Mouse (Mus musculus) splenic B cell, adult 2 months (primary cell): ENCODE data around the gene Rasd2.

Experiments used
- DNase-seq: peaks from one replicate; pipeline ENCODE4 v3.0.0-alpha.2; 2011; ENCODE audit warnings: low read depth, low spot score
- H3K27me3 ChIP-seq: 2 replicates; pipeline ENCODE4 v1.6.1; 2012; ENCODE audit warnings: mild to moderate bottlenecking, low read length, moderate library complexity, mixed read lengths; ENCODE audit not compliant: control insufficient read depth, poor library complexity, insufficient read depth, severe bottlenecking
- H3K36me3 ChIP-seq: 2 replicates; pipeline ENCODE4 v1.6.1; 2012; ENCODE audit warnings: mild to moderate bottlenecking, low read length, moderate library complexity, mixed read lengths; ENCODE audit not compliant: control insufficient read depth, poor library complexity, insufficient read depth, severe bottlenecking

Rasd2 gene

GRCm38 (mm10) chr8:75213686-75214085 is at the start of gene Rasd2:
Gene Rasd2 (plus strand): TSS chr8:75213944.
- no peaks in the 10 kb centered on the region for H3K36me3 ChIP-seq
- H3K27me3 ChIP-seq: no peaks in the 10 kb centered on the region
- no peak for DNase-seq

DNA sequence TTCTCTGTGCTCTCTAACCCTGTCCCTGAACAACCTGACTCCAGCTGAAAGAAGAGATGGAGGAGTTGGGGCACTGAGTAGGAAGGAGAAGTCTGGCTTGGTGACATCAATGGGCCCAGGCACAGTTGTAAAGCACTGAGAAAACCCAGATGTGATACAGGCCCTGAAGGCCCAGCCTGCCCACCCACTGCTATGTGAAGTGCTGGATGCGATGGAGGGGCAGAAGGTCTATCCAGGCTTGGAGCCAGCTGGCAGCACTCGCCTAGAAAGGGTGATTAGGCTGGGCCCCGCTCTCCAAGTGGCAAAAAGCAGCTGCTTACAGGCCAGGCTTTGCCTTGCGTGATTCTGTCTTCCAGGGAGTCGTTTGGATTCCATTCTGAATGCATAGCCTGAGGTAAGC is 44.4 kb upstream of the Rasd2 start:
- H3K27me3 ChIP-seq: no peaks in the 10 kb centered on the region
- H3K36me3 ChIP-seq: no peaks in the 10 kb centered on the region
- DNase-seq: no peak

DNA sequence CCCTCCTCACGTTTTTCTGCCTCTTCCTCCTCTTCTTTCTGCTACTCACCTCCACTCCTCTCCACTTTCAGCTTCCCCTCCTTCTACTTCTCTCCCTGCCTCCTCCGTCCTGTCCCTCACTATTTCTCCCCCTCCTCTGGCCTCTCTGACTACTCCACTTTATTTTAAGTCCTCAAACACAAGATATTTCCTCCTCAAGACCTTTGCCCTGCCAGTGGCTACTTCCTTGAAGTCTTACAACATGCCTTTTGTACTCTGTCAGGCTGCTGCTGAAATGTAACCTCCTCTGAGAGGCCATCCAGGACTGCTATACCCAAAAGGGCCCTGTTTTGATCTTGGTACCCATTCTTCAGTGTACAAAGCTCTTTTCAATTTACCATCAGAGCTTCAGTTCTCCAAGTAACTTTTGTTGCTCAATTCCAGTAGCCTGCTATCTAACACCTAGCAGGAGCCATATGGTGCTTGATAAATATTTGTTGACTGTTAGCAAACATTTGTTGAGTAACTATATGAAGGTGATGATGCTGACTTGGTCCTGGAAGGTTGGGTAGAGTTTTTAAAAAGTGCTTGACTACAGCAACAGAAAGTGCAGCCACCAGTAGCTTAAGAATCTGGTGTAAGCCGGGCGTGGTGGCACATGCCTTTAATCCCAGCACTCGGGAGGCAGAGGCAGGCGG is 41.6 kb upstream of the Rasd2 start:
- H3K36me3 ChIP-seq: no peaks in the 10 kb centered on the region
- no peak for DNase-seq

DNA sequence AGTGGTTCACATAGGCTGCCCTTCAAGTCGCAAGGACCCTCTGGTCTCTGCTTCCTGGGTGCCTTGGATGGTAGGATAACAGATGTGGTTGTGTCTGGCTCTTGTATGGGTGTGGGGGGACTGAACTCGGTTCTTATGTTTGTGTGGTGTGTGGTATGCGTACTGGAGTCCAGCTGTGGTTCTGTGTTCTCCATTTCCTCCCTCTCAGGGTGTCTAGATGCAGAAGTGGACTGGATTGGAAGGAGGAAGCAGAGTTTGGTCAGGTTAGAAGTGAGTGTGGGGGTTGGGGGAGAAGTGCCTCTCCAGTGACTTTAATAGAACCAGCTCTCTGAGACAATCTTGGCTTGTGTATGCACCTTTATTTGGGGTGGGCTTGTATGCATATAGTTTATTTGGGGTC is 20.7 kb upstream of the Rasd2 start:
- H3K27me3 ChIP-seq: no peaks in the 10 kb centered on the region
- no peak for DNase-seq
- H3K36me3 ChIP-seq: no peaks in the 10 kb centered on the region

More for the DNA sequence above, 41.6 kb upstream of the Rasd2 start:
- H3K27me3 ChIP-seq: no peaks in the 10 kb centered on the region

GRCm38 (mm10) chr8:75194473-75195071 is 19.2 kb upstream of the Rasd2 start:
- H3K36me3 ChIP-seq: no peaks in the 10 kb centered on the region

DNA sequence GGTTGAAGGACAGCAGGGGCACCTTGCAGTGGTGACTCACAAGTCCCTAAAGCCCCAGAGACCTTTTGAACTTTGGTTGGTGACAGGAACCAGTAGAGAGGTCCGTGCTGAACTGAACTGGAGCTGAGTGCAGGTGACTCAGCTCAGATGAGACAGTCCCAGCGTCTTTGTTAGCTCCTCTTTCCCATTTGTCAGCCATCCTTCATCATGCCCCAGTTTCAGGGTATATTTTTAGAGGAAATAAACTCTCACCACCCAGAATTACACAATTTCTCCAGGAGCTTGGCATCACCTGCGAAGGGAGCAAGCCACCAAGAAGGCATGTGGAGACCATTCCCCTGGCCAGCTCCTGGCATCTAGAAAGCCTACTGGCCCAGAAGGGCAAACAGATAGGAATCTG is 16.6 kb upstream of the Rasd2 start:
- no peaks in the 10 kb centered on the region for H3K36me3 ChIP-seq
- H3K27me3 ChIP-seq: no peaks in the 10 kb centered on the region
- DNase-seq: no peak

More at GRCm38 (mm10) chr8:75194473-75195071, 19.2 kb upstream of the Rasd2 start:
- DNase-seq: no peak
- no peaks in the 10 kb centered on the region for H3K27me3 ChIP-seq

DNA sequence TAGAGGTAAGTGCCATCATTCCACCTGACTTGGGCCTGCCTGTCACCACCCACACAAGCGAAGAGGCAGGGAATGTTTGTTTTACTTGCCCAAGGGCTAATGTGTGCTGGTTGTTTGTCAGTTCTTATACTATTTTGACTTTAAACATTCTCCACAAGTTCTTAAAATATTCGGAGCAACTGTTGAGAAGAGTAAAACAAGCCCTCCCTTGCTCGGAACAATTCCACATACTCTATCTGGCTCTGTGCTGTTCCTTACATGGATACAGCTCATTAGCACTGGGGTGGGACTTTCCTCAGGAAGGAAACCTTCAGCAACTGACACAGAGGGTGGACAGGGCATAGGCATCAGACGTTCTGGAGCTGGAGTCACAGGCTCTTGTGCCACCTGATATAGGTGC is 15.9 kb upstream of the Rasd2 start:
- no peaks in the 10 kb centered on the region for H3K27me3 ChIP-seq
- no peaks in the 10 kb centered on the region for H3K36me3 ChIP-seq
- DNase-seq: no peak

DNA sequence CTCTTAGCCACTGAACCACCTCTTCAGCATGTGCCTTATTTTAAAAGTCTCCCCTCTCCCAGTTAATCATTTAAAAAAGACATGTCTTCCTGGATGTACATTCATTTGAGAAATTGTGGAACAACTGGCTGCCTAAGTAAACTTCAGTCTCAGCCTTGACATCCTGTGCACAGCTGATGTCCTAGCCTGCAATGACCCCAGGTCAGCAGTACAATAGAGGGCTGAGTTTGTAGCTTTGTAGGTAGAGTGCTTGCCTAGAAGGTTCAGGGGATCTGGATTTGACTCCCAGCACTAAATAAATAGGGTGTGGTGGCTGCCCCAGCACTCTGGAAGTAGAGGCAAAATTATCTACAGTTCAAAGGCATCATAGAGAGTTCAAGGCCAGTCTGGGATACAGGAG is 15.4 kb upstream of the Rasd2 start:
- Histone ChIP-seq H3K27me3 (no peaks in the 10 kb centered on the region), H3K36me3 (no peaks in the 10 kb centered on the region)
- DNase-seq: no peak

DNA sequence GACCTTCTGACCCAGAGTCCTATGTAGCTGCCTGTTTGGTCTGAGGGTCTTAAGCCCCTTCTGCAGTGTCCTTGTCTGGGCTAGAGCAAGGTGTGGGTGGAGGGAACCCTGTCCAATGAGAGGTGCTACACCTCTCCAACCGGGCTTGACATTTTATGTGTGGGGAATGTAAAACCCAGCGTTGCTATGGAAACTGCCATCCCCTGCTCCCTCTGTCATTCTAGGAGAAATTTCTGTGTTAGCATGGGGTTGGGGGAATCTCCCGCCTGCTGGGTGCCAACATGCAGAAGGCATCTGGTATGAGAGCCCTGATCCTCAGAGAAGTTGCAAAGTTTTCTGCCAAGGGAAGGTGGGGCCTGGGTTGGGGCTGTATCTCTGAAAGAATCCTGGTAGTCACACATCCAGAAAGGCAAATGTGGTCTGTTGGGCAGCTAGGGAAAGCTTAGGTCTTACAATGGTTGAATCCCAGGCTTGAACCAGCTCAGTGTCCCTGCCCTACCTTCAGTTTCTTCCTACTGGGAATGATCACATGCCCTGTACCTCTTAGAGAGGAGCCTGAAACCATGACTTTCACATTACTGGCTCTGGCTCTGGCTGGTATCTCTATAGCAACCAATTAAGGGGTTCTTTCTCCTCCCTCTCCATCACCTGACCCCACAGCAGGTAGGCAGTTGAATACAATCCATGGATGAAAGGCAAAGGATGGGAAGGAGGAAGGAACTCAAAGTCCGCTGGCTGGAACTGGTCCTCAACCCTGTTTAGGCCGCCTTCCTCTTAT is 14.6 kb upstream of the Rasd2 start:
- no peak for DNase-seq
- Histone ChIP-seq H3K27me3 (no peaks in the 10 kb centered on the region), H3K36me3 (no peaks in the 10 kb centered on the region)

GRCm38 (mm10) chr8:75199914-75200313 is 13.8 kb upstream of the Rasd2 start:
- Histone ChIP-seq H3K36me3 (no peaks in the 10 kb centered on the region), H3K27me3 (no peaks in the 10 kb centered on the region)
- no peak for DNase-seq

- Histone ChIP-seq H3K27me3 (no peaks in the 10 kb centered on the region), H3K36me3 (no peaks in the 10 kb centered on the region)
- DNase-seq: no peak
Observed at GRCm38 (mm10) chr8:75202041-75202656, 11.6 kb upstream of the Rasd2 start.

GRCm38 (mm10) chr8:75202913-75203312 is 10.8 kb upstream of the Rasd2 start:
- H3K27me3 ChIP-seq: no peaks in the 10 kb centered on the region
- DNase-seq: no peak
- H3K36me3 ChIP-seq: no peaks in the 10 kb centered on the region

GRCm38 (mm10) chr8:75203420-75203819 is 10.3 kb upstream of the Rasd2 start:
- no peak for DNase-seq
- no peaks in the 10 kb centered on the region for H3K36me3 ChIP-seq
- no peaks in the 10 kb centered on the region for H3K27me3 ChIP-seq

- no peaks in the 10 kb centered on the region for H3K27me3 ChIP-seq
- no peak for DNase-seq
- no peaks in the 10 kb centered on the region for H3K36me3 ChIP-seq
Observed at GRCm38 (mm10) chr8:75204190-75204868, 9.4 kb upstream of the Rasd2 start.
